Mouse (Mus musculus): ENCODE results near the gene Hsh2d. TPM values are rescaled to one million over a fixed set of nuclear protein-coding genes. Genes with fewer than 3 reads are reported as not detected.
A peak's percentile ranks its signal among the peaks of the same experiment; 100 is the strongest.

Gene Hsh2d
- polyA plus RNA-seq, 2 experiments, result 0.10 to 0.28 TPM

DNA sequence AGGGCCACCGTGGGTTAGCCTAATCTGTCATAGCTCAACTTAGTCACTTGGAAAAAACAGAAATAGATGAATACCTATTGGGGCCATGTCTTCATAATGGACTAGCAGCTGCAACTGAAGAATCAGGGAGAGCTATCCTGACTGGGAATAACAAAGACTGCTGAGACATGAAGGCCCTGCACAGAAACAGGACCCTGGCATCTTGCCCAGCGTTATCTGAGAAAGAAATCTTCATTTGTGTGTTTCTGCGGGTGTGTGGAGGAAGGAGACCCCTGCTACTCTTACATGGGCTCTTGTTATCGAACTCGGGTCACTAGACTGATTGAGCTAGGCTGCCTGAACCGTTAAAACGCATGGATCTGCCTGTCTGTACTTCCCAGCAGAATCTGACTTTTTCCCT lies 51.5 kb downstream of the Hsh2d start:
- ATAC-seq (ENCODE audit: low FRiP score, low read depth) (no peak), DNase-seq (ENCODE audit: low spot score) (peak; percentile 2)
- Histone ChIP-seq H3K27ac (replicated peaks; ENCODE audit: low read depth, low read length) (no peak overlapping the region), H3K9ac (ENCODE audit: low read depth, low read length, severe bottlenecking) (peak overlapping the region; percentile 61; the same call in 1 of the 2 replicates), H3K36me3 (ENCODE audit: control insufficient read depth, insufficient read depth, low read length) (no peaks in the 10 kb centered on the region; the same call in 1 of the 2 replicates), H3K4me3 (replicated peaks; ENCODE audit: low read length) (peak overlapping the region; percentile 70), H3K4me2 (replicated peaks; ENCODE audit: low read depth, low read length, severe bottlenecking) (peak overlapping the region; percentile 70), H3K9me3 (ENCODE audit: control insufficient read depth, low read length) (no peaks in the 10 kb centered on the region), H3K27me3 (ENCODE audit: control insufficient read depth, insufficient read depth, low read length) (no peaks in the 10 kb centered on the region), H3K4me1 (ENCODE audit: control insufficient read depth, insufficient read depth, low read length) (0 out of 2 replicates have a peak, but pooled peaks cover 6% of the 10 kb centered on the region)
- TF ChIP-seq POLR2A (IDR thresholded peaks at IDR 0.05; ENCODE audit: borderline replicate concordance, extremely low read depth, insufficient read depth, insufficient read length), result no peak
- WGBS, result 78% methylated on average over 7 of the region's 7 CpGs

DNA sequence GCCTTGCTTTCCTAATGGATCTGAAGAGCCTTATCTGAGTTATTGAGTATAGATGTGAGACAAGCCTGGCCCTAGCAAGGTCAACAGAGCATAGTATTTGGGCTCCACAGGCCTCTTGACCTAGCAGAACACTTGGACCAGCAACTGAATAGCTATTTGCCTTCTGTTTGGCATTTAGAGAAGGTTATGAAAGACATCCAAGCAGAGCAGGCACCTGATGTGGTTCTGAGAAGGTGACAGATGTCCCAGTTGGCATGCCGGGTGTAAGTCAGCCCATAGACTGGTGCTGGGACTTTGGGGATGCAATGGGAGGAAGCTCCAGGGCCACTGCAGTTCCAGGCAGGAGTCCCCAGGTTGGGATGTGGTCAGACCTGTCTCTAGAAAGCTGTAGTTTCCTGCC lies 52.8 kb downstream of the Hsh2d start:
- no peak overlapping the region for H3K4me2 ChIP-seq (replicated peaks; ENCODE audit: low read depth, low read length, severe bottlenecking)
- 0 out of 2 replicates have a peak, but pooled peaks cover 6% of the 10 kb centered on the region for H3K4me1 ChIP-seq (ENCODE audit: control insufficient read depth, insufficient read depth, low read length)
- no peak overlapping the region for H3K27ac ChIP-seq (replicated peaks; ENCODE audit: low read depth, low read length)
- DNase-seq (ENCODE audit: low spot score) (no peak), ATAC-seq (ENCODE audit: low FRiP score, low read depth) (no peak)
- H3K27me3 ChIP-seq (ENCODE audit: control insufficient read depth, insufficient read depth, low read length), result no peaks in the 10 kb centered on the region
- H3K9me3 ChIP-seq (ENCODE audit: control insufficient read depth, low read length), result no peaks in the 10 kb centered on the region
- H3K4me3 ChIP-seq (replicated peaks; ENCODE audit: low read length), result no peak overlapping the region
- TF ChIP-seq POLR2A (IDR thresholded peaks at IDR 0.05; ENCODE audit: borderline replicate concordance, extremely low read depth, insufficient read depth, insufficient read length), result no peak
- 88% methylated on average over 1 of the region's 1 CpGs for WGBS
- H3K36me3 ChIP-seq (ENCODE audit: control insufficient read depth, insufficient read depth, low read length), result peaks cover 7% of the 10 kb centered on the region
- no peak overlapping the region for H3K9ac ChIP-seq (ENCODE audit: low read depth, low read length, severe bottlenecking)

DNA sequence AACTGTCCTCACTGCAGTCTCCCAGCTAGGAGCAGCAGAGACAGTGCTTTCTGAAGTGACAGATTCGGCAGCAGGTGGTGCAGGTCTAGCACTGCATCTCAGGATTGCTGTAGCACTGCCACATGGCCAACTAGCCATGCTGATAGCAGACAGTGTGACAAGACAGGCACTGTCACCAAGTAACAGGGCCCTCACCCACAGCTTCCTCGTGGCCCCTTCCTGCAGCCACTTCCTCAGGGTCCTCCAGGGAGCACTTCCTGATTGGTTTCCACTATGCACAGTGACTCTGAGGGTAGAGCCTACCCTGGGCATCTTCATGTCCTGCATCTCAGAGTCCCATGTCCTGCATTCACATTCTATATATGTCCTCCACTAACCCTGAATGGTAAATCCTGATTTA lies 55.2 kb downstream of the Hsh2d start:
- Histone ChIP-seq H3K4me2 (replicated peaks; ENCODE audit: low read depth, low read length, severe bottlenecking) (no peak overlapping the region), H3K27me3 (ENCODE audit: control insufficient read depth, insufficient read depth, low read length) (no peaks in the 10 kb centered on the region), H3K9ac (ENCODE audit: low read depth, low read length, severe bottlenecking) (no peak overlapping the region), H3K27ac (replicated peaks; ENCODE audit: low read depth, low read length) (no peak overlapping the region), H3K4me3 (replicated peaks; ENCODE audit: low read length) (no peak overlapping the region), H3K4me1 (ENCODE audit: control insufficient read depth, insufficient read depth, low read length) (0 out of 2 replicates have a peak, but pooled peaks cover 6% of the 10 kb centered on the region), H3K9me3 (ENCODE audit: control insufficient read depth, low read length) (no peaks in the 10 kb centered on the region), H3K36me3 (ENCODE audit: control insufficient read depth, insufficient read depth, low read length) (peaks cover 7% of the 10 kb centered on the region)
- TF ChIP-seq POLR2A (IDR thresholded peaks at IDR 0.05; ENCODE audit: borderline replicate concordance, extremely low read depth, insufficient read depth, insufficient read length), result no peak
- WGBS, result 72% methylated on average over 2 of the region's 2 CpGs
- ATAC-seq (ENCODE audit: low FRiP score, low read depth) (no peak), DNase-seq (ENCODE audit: low spot score) (no peak)

Other genes with a start within 250 kb of the Hsh2d start
- gene Zfp961, start 238.6 kb upstream of the Hsh2d start, polyA plus RNA-seq (2012; rRNA removed), result 15.2 and 18.9 TPM in 2 replicates
- gene Zfp961, start 238.6 kb upstream of the Hsh2d start, polyA plus RNA-seq (2014; fragmentation: Nextera tagmentation; extraction: Ambion mirVana), result 15.5 and 19.3 TPM in 2 replicates
- gene Cyp4f18, start 180.0 kb upstream of the Hsh2d start, polyA plus RNA-seq (2012; rRNA removed), result 0.65 and 0.93 TPM in 2 replicates
- 0.88 and 2.6 TPM in 2 replicates for gene Cyp4f18, start 180.0 kb upstream of the Hsh2d start, polyA plus RNA-seq (2014; fragmentation: Nextera tagmentation; extraction: Ambion mirVana)
- gene Olfr372, start 148.4 kb upstream of the Hsh2d start, polyA plus RNA-seq (2012; rRNA removed), result not detected in 2 replicates
- not detected in 2 replicates for gene Olfr372, start 148.4 kb upstream of the Hsh2d start, polyA plus RNA-seq (2014; fragmentation: Nextera tagmentation; extraction: Ambion mirVana)
- not detected in 2 replicates for gene Olfr373, start 106.5 kb upstream of the Hsh2d start, polyA plus RNA-seq (2012; rRNA removed)
- gene Olfr373, start 106.5 kb upstream of the Hsh2d start, polyA plus RNA-seq (2014; fragmentation: Nextera tagmentation; extraction: Ambion mirVana), result not detected in 2 replicates
- not detected in 2 replicates for gene Olfr374, start 82.6 kb upstream of the Hsh2d start, polyA plus RNA-seq (2012; rRNA removed)
- gene Olfr374, start 82.6 kb upstream of the Hsh2d start, polyA plus RNA-seq (2014; fragmentation: Nextera tagmentation; extraction: Ambion mirVana), result 0.14 and 0.23 TPM in 2 replicates
- gene Tpm4, start 54.7 kb upstream of the Hsh2d start, polyA plus RNA-seq (2012; rRNA removed), result 311 and 395 TPM in 2 replicates
- 579 and 584 TPM in 2 replicates for gene Tpm4, start 54.7 kb upstream of the Hsh2d start, polyA plus RNA-seq (2014; fragmentation: Nextera tagmentation; extraction: Ambion mirVana)
- 85.2 and 142 TPM in 2 replicates for gene Rab8a, start 28.4 kb upstream of the Hsh2d start, polyA plus RNA-seq (2012; rRNA removed)
- gene Rab8a, start 28.4 kb upstream of the Hsh2d start, polyA plus RNA-seq (2014; fragmentation: Nextera tagmentation; extraction: Ambion mirVana), result 84.4 and 89.0 TPM in 2 replicates
- not detected in 2 replicates for gene Cib3, start 23.2 kb downstream of the Hsh2d start, polyA plus RNA-seq (2012; rRNA removed)
- gene Cib3, start 23.2 kb downstream of the Hsh2d start, polyA plus RNA-seq (2014; fragmentation: Nextera tagmentation; extraction: Ambion mirVana), result not detected in 2 replicates
- gene Gm11034, start 24.0 kb downstream of the Hsh2d start, polyA plus RNA-seq (2012; rRNA removed), result not detected in 2 replicates
- gene Gm11034, start 24.0 kb downstream of the Hsh2d start, polyA plus RNA-seq (2014; fragmentation: Nextera tagmentation; extraction: Ambion mirVana), result not detected in 2 replicates
- 52.9 and 56.4 TPM in 2 replicates for gene Fam32a, start 30.1 kb downstream of the Hsh2d start, polyA plus RNA-seq (2012; rRNA removed)
- gene Fam32a, start 30.1 kb downstream of the Hsh2d start, polyA plus RNA-seq (2014; fragmentation: Nextera tagmentation; extraction: Ambion mirVana), result 57.4 and 58.9 TPM in 2 replicates
- gene Ap1m1, start 50.4 kb downstream of the Hsh2d start, polyA plus RNA-seq (2012; rRNA removed), result 111 and 127 TPM in 2 replicates
- 98.8 and 99.2 TPM in 2 replicates for gene Ap1m1, start 50.4 kb downstream of the Hsh2d start, polyA plus RNA-seq (2014; fragmentation: Nextera tagmentation; extraction: Ambion mirVana)
- 9.8 and 30.0 TPM in 2 replicates for gene Gm10282, start 115.6 kb downstream of the Hsh2d start, polyA plus RNA-seq (2012; rRNA removed)
- 26.2 and 28.3 TPM in 2 replicates for gene Gm10282, start 115.6 kb downstream of the Hsh2d start, polyA plus RNA-seq (2014; fragmentation: Nextera tagmentation; extraction: Ambion mirVana)
- 36.7 and 50.7 TPM in 2 replicates for gene Klf2, start 129.4 kb downstream of the Hsh2d start, polyA plus RNA-seq (2012; rRNA removed)
- 20.1 and 21.6 TPM in 2 replicates for gene Klf2, start 129.4 kb downstream of the Hsh2d start, polyA plus RNA-seq (2014; fragmentation: Nextera tagmentation; extraction: Ambion mirVana)
- 109 and 114 TPM in 2 replicates for gene Eps15l1, start 231.8 kb downstream of the Hsh2d start, polyA plus RNA-seq (2012; rRNA removed)
- gene Eps15l1, start 231.8 kb downstream of the Hsh2d start, polyA plus RNA-seq (2014; fragmentation: Nextera tagmentation; extraction: Ambion mirVana), result 56.5 and 62.0 TPM in 2 replicates